Mouse (Mus musculus) CD8-positive naive resting alpha-beta T cell, adult 57 days (primary cell): ENCODE data around the gene Prss54. TPM values are rescaled to one million over a fixed set of nuclear protein-coding genes. Genes with fewer than 3 reads are reported as not detected.

Experiments
- total RNA-seq: library from RNA; stranded (reverse); gene quantifications from one replicate; pipeline ENCODE4 v1.2.4, GENCODE M21; 2023

Gene Prss54
- not detected for total RNA-seq

GRCm38 (mm10) chr8:95576240-95576639 is at the start of gene Prss54:
TSS of gene Prss54 (minus strand) at chr8:95576340.

GRCm38 (mm10) chr8:95533584-95534387 is 42.4 kb downstream of the Prss54 start, which contains the start of gene Ccdc113:
TSS of gene Ccdc113 (plus strand) at chr8:95534085.

Other genes with a start within 250 kb of the Prss54 start
- gene Zfp319, start 244.4 kb downstream of the Prss54 start, total RNA-seq = 16.7 TPM
- gene Usb1, start 244.1 kb downstream of the Prss54 start, total RNA-seq = 43.0 TPM
- gene Mmp15, start 224.1 kb downstream of the Prss54 start, total RNA-seq = 1.1 TPM
- gene Cfap20, start 141.5 kb downstream of the Prss54 start, total RNA-seq = 49.7 TPM
- gene Csnk2a2, start 86.3 kb downstream of the Prss54 start, total RNA-seq = 74.6 TPM
- not detected for gene Ccdc113, start 42.3 kb downstream of the Prss54 start, total RNA-seq
- gene Gins3, start 57.1 kb upstream of the Prss54 start, total RNA-seq = 4.5 TPM
- 0.24 TPM for gene Ndrg4, start 100.6 kb upstream of the Prss54 start, total RNA-seq
- 36.2 TPM for gene Setd6, start 139.5 kb upstream of the Prss54 start, total RNA-seq
- gene Cnot1, start 231.1 kb upstream of the Prss54 start, total RNA-seq = 278 TPM
- 91.4 TPM for gene Sap18b, start 249.0 kb upstream of the Prss54 start, total RNA-seq